Mouse (Mus musculus): Measurements from ENCODE around the gene Pacrg. TPM values are rescaled to one million over a fixed set of nuclear protein-coding genes. Genes with fewer than 3 reads are reported as not detected.
A peak's percentile ranks its signal among the peaks of the same experiment; 100 is the strongest.

The Pacrg gene
- total RNA-seq, 2 experiments from 2014 or later, result 2.0 to 3.0 TPM

- DNase-seq, result no peak
Measured at GRCm38 (mm10) chr17:10403186-10403585, 436.9 kb downstream of the Pacrg start.

GRCm38 (mm10) chr17:10402064-10402640, 438.0 kb downstream of the Pacrg start:
- DNase-seq, result no peak

- no peak for DNase-seq
Measured at GRCm38 (mm10) chr17:10401529-10401928, 438.6 kb downstream of the Pacrg start.

GRCm38 (mm10) chr17:10399706-10400105, 440.4 kb downstream of the Pacrg start:
- DNase-seq, result no peak

- no peak for DNase-seq
Measured at GRCm38 (mm10) chr17:10398871-10399270, 441.2 kb downstream of the Pacrg start.

GRCm38 (mm10) chr17:10397924-10398627, 442.0 kb downstream of the Pacrg start:
- no peak for DNase-seq

- no peak for DNase-seq
Measured at GRCm38 (mm10) chr17:10397336-10397735, 442.8 kb downstream of the Pacrg start.

GRCm38 (mm10) chr17:10396863-10397262, 443.2 kb downstream of the Pacrg start:
- DNase-seq, result no peak

- DNase-seq, result no peak
Measured at GRCm38 (mm10) chr17:10394855-10395254, 445.3 kb downstream of the Pacrg start.

- no peak for DNase-seq
Measured at GRCm38 (mm10) chr17:10393766-10394165, 446.3 kb downstream of the Pacrg start.

- DNase-seq, result no peak
Measured at GRCm38 (mm10) chr17:10392342-10393034, 447.6 kb downstream of the Pacrg start.

GRCm38 (mm10) chr17:10390232-10391172, 449.6 kb downstream of the Pacrg start:
- peak; percentile 69 for DNase-seq

- no peak for DNase-seq
Measured at GRCm38 (mm10) chr17:10389740-10390139, 450.4 kb downstream of the Pacrg start.

- no peak for DNase-seq
Measured at GRCm38 (mm10) chr17:10386548-10386947, 453.6 kb downstream of the Pacrg start.

GRCm38 (mm10) chr17:10383406-10383805, 456.7 kb downstream of the Pacrg start:
- no peak for DNase-seq

- DNase-seq, result no peak
Measured at GRCm38 (mm10) chr17:10378467-10379175, 461.5 kb downstream of the Pacrg start.

GRCm38 (mm10) chr17:10377606-10378005, 462.5 kb downstream of the Pacrg start:
- no peak for DNase-seq

- DNase-seq, result no peak
Measured at GRCm38 (mm10) chr17:10374316-10374715, 465.8 kb downstream of the Pacrg start.

GRCm38 (mm10) chr17:10373727-10374126, 466.4 kb downstream of the Pacrg start:
- no peak for DNase-seq

- DNase-seq, result no peak
Measured at GRCm38 (mm10) chr17:10372001-10372785, 467.9 kb downstream of the Pacrg start.

GRCm38 (mm10) chr17:10371472-10371871, 468.6 kb downstream of the Pacrg start:
- no peak for DNase-seq
